Comparison of ENCODE assay signal across 8 mouse cellular contexts in genomic region chr6:67168803-67169202, GRCm38 (mm10).
DNase-seq lines count a peak whose midpoint lies in the region; ATAC-seq and TF ChIP-seq lines count a peak whose summit lies in the region.

No protein-coding gene starts in this region.

- H3K4me3 ChIP-seq in lung, adult 2 months (replicated peaks; ENCODE audit: extremely low read depth, low read depth, low read length) = peak overlapping the region; percentile 84
- peak overlapping the region; percentile 44 for H3K4me3 ChIP-seq in forebrain, embryonic 13.5 days
- peak overlapping the region; percentile 43 for H3K4me3 ChIP-seq in limb, embryonic 15.5 days
- H3K4me3 ChIP-seq in small intestine, adult 2 months (ENCODE audit: low read depth, low read length) = no peak overlapping the region

- no peaks in the 10 kb centered on the region for H3K36me3 ChIP-seq in forebrain, embryonic 13.5 days (ENCODE audit: poor library complexity, severe bottlenecking)
- no peaks in the 10 kb centered on the region for H3K36me3 ChIP-seq in limb, embryonic 15.5 days
- H3K36me3 ChIP-seq in small intestine, adult 2 months (ENCODE audit: control insufficient read depth, insufficient read depth, low read length) = no peaks in the 10 kb centered on the region

- ATAC-seq in forebrain, embryonic 13.5 days = peak; percentile 25
- ATAC-seq in limb, embryonic 15.5 days (ENCODE audit: insufficient number of reproducible peaks, low FRiP score, low TSS enrichment, low read depth) = no peak

- H3K9ac ChIP-seq in forebrain, embryonic 13.5 days = peak overlapping the region; percentile 62
- no peak overlapping the region for H3K9ac ChIP-seq in limb, embryonic 15.5 days

- H3K27ac ChIP-seq in forebrain, embryonic 13.5 days = no peak overlapping the region
- no peak overlapping the region for H3K27ac ChIP-seq in limb, embryonic 15.5 days
- H3K27ac ChIP-seq in small intestine, adult 2 months (ENCODE audit: insufficient read depth, low read depth, low read length) = 0 out of 2 replicates have a peak overlapping the region, but pooled peaks have one; percentile 7

- H3K9me3 ChIP-seq in forebrain, embryonic 13.5 days (replicated peaks) = no peaks in the 10 kb centered on the region
- H3K9me3 ChIP-seq in limb, embryonic 15.5 days = no peaks in the 10 kb centered on the region

- H3K4me2 ChIP-seq in forebrain, embryonic 13.5 days = peak overlapping the region; percentile 59
- peak overlapping the region; percentile 50 for H3K4me2 ChIP-seq in limb, embryonic 15.5 days

- no peak for TF ChIP-seq CTCF in lung, adult 2 months (IDR thresholded peaks at IDR 0.05; ENCODE audit: insufficient read depth, low read length)
- no peak for TF ChIP-seq CTCF in small intestine, adult 2 months (IDR thresholded peaks at IDR 0.05; ENCODE audit: extremely low read depth, insufficient read length, insufficient replicate concordance, low read depth, low read length)

- WGBS in lung, adult 2 months = 28% methylated on average over 2 of the region's 2 CpGs
- 35% methylated on average over 2 of the region's 2 CpGs for WGBS in forebrain, embryonic 13.5 days
- 41% methylated on average over 2 of the region's 2 CpGs for WGBS in limb, embryonic 15.5 days
- WGBS in small intestine, adult 2 months = 18% methylated on average over 2 of the region's 2 CpGs

- no peak for TF ChIP-seq POLR2A in lung, adult 2 months (IDR thresholded peaks at IDR 0.05; ENCODE audit: borderline replicate concordance, extremely low read depth, low read depth, low read length)
- TF ChIP-seq POLR2A in small intestine, adult 2 months (IDR thresholded peaks at IDR 0.05; ENCODE audit: low read depth, low read length) = no peak

- no peaks in the 10 kb centered on the region for H3K27me3 ChIP-seq in forebrain, embryonic 13.5 days
- H3K27me3 ChIP-seq in limb, embryonic 15.5 days = no peaks in the 10 kb centered on the region
- H3K27me3 ChIP-seq in small intestine, adult 2 months (ENCODE audit: control insufficient read depth, insufficient read depth, low read length) = no peaks in the 10 kb centered on the region

- H3K4me1 ChIP-seq in lung, adult 2 months (ENCODE audit: control insufficient read depth, insufficient read depth, low read length) = no peaks in the 10 kb centered on the region
- H3K4me1 ChIP-seq in forebrain, embryonic 13.5 days = no peaks in the 10 kb centered on the region
- 0 out of 2 replicates have a peak, but pooled peaks cover 4% of the 10 kb centered on the region for H3K4me1 ChIP-seq in limb, embryonic 15.5 days
- H3K4me1 ChIP-seq in small intestine, adult 2 months (ENCODE audit: control insufficient read depth, insufficient read depth, insufficient read length, low read length) = peaks cover 4% of the 10 kb centered on the region; the same call in 1 of the 2 replicates

- no peak for DNase-seq in lung, adult 2 months
- no peak for DNase-seq in lung, postnatal 10 days
- DNase-seq in thymus, postnatal 0 days (ENCODE audit: low spot score) = no peak
- no peak for DNase-seq in spleen, postnatal 36 days (ENCODE audit: low spot score in 2 of 2)
- no peak for DNase-seq in adrenal gland, adult 8-10 months
